Mouse (Mus musculus) cerebellum, postnatal 36 days (tissue): Measurements from ENCODE around the gene Sec1.

Experiments
- DNase-seq, 2 experiments: peaks; one replicate each; pipeline ENCODE4 v3.0.0; 2021 to 2022; ENCODE audit warnings: mixed read lengths in 2 of 2

Gene Sec1

DNA sequence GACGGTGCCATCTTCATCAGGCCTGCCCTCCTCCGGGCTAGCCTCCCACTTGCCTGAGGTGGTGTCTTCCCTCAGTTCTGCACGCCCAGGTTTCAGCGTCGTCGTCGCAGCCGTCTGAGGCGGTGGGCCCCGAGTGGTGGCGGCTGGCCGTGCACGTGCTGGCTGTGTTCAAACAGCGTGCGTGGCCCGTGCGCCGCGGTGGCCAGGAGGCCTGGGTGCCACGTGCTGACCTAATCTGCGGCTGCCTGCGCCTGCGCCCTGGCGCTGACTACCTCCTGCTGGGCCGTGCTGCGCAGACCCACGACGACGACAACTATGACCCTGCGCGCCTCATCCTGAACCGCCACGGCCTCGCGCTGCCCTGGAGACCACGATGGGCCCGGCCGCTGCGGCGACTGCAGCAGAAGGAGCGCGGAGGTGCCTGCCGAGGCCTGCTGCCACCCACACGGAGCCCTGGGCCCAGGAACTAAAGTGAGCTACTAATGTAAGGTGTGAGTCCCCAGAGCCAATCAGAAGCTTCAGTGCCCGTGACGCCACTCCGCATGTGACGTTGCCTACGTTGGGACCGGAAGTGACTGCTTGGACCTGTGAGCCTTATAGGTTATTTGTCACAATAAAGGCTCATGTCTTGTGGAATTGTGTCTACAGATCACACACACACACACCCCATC, at the start of gene Sec1:
Gene Sec1, minus strand, starts transcription at position 482 of the 671 bp plus-strand sequence.
- no peak for DNase-seq

DNA sequence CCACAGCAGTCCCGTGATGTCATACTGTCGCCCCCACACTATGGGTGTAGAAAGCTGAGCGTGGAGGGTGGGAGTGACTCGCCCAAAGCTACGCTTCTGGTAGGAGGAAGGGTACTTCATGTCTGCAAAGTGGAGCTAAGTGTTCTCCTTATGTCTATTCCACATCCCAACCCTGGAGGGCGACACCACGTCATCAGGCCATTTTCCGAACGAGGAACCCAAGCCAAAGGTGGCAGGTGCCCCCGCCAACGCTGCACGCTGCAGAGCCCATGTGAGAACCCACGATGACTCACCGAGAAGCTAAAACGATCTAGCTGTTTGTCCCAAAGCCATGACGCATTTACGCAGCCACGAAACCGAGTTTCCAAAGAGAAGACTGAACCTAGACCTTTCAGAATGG, 48.1 kb upstream of the Sec1 start:
- peak; percentile 41 to 51 for DNase-seq

GRCm38 (mm10) chr7:45741777-45742176, 47.6 kb upstream of the Sec1 start:
- no peak for DNase-seq

- no peak for DNase-seq
These were observed 47.1 kb upstream of the Sec1 start for GRCm38 (mm10) chr7:45741308-45741707.

DNA sequence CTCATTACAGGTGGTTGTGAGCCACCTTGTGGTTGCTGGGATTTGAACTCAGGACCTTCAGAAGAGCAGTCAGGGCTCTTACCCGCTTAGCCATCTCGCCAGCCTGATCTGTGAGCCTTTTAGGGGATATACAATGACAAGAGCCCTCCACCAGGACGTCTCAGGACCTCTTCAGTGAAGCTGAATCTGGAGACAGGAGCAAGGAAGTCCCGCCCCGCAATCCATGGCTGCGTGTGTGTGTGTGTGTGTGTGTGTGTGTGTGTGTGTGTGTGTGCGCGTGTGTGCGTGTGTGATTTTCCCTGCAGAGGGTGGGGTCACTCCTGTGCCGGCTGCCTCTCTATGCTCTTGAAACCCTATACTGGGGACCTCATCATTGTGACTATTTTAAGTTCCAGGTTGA, 45.6 kb upstream of the Sec1 start:
- DNase-seq: no peak

DNA sequence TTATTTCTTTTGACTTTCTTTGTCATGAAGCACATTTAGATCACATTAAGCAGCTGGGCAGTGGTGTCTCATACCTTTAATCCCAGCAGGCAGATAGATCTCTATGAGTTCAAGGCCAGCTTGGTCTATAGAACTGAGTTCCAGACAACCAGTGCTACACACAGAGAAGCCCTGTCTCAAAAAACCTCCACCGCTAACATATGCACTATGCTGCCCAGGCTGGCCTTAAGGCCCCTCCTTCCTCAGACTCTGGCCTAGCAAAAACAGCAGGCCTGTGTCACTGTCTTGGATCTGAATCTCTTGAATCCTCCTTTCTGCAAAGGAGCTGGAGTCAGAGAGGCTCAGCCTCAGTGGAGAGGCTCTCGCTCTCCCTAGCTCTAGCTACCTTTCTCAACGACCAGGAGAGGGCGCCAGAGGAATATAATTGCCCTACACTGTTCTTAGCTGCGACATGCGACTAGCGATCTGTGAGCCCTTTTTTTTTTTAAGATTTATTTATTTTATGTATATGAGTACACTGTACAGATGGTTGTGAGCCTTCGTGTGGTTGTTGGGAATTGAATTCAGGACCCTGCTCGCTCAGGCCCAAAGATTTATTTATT, 45.1 kb upstream of the Sec1 start:
- peak; percentile 84 to 91 for DNase-seq

- DNase-seq: no peak
These were observed 39.3 kb upstream of the Sec1 start for GRCm38 (mm10) chr7:45733477-45733876.

DNA sequence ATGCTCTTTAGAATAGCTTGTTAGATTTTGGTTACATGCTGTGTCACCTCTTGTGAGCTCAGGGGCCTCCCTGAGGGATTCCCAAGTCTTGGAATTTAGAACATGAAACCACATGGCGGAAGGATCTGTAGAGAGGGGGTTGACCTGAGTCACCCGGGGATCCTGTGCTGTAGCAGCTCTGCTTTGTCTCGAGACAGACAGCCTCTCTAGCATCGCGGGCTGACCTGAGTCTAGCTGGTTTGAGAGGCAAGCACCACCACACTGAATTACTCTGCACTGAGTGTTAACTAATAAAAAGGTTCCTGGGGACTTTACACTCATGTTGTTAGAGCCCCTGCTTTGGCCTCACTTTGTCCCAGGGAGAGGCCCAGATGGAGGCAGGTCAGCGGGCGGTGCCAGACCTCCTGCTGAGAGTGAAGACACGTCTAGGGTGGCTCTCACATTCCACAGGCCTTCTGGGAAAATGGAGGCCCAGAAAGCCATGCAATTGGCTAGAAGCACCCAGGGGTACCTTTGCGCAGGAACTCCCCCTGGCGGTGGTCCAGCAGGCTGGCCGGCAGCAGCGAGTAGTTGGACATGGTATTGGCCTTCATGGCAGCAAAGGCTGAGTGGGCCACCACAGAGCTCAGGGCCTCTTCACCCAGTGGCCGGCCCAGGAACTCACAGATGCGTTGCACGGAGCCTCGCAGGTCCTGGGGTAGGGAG, 36.7 kb upstream of the Sec1 start:
- no peak for DNase-seq

GRCm38 (mm10) chr7:45727625-45728024, 33.4 kb upstream of the Sec1 start:
- DNase-seq: no peak

DNA sequence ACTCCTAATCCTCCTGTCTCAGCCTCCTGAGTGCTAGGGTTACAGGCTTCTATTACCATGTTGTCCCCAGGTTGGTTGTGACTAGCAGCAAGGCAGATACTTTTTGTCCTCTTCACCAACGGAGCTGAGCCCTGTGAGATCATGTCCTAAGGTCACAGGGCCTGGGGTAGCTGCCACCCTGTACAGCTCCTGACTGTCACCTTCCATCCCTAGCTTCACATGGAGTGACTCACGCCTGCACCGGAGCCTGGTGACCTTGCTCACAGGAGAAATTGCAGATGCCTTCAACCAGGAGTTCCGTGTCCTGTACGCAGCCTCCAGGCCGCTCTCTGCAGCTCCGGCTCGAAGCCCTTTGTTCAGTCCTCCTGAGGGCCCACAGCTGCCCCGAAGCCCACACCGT, 32.2 kb upstream of the Sec1 start:
- DNase-seq: no peak

DNA sequence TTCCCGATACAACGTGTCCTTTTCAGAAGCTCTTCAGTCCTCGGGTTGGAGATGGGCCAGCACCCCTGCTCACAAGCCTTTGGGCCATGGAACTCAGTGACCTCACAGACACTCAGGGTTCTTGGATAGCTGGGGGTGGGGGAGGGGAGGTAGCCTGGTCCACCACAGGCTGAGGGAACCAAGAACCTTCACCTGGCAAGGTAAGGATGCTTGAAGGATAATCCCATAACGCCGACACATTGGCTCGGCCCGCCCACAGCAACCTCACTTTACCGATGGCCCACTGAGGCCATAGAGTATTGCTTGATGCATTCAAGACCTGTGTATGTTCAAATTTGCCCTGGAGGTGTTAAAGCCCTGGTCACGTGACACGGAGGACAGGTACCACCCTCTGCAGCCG, 31.5 kb upstream of the Sec1 start, which contains the start of gene Spaca4:
Gene Spaca4, minus strand, starts transcription at position 101 of the 400 bp plus-strand sequence.
- no peak for DNase-seq

GRCm38 (mm10) chr7:45725151-45725550, 30.9 kb upstream of the Sec1 start:
- no peak for DNase-seq

- DNase-seq: no peak
These were observed 29.6 kb upstream of the Sec1 start for GRCm38 (mm10) chr7:45723781-45724180.

- no peak for DNase-seq
These were observed 29.1 kb upstream of the Sec1 start for GRCm38 (mm10) chr7:45723301-45723700.

DNA sequence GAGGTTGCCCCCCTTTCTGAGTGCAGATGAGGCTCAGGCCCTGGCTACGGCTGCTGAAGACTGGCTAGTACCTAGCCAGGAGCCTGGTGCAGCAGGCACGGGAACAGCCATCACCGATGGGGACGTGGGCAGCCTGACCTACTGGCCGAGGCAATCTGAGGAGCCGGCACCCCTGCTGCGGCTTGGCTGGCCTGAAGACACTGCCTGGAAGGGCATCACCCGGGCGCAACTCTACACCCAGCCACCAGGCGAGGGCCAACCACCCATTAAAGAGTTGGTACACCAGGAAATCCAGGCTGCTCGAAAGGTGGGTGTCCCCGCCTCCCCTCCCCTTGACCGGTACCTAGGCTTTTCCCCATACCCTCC, 28.1 kb upstream of the Sec1 start:
- peak; percentile 42 to 55 for DNase-seq

- DNase-seq: peak in 1 of 2 experiments; percentile 28
These were observed 27.6 kb upstream of the Sec1 start for GRCm38 (mm10) chr7:45721642-45722347.

GRCm38 (mm10) chr7:45721234-45721571, 27.0 kb upstream of the Sec1 start:
- DNase-seq: no peak

GRCm38 (mm10) chr7:45720413-45721233, 26.4 kb upstream of the Sec1 start, which contains the start of gene Fam83e:
Gene Fam83e, plus strand, starts transcription at chr7:45721212.
- no peak for DNase-seq

- DNase-seq: no peak
These were observed 25.7 kb upstream of the Sec1 start for GRCm38 (mm10) chr7:45719738-45720412.

DNA sequence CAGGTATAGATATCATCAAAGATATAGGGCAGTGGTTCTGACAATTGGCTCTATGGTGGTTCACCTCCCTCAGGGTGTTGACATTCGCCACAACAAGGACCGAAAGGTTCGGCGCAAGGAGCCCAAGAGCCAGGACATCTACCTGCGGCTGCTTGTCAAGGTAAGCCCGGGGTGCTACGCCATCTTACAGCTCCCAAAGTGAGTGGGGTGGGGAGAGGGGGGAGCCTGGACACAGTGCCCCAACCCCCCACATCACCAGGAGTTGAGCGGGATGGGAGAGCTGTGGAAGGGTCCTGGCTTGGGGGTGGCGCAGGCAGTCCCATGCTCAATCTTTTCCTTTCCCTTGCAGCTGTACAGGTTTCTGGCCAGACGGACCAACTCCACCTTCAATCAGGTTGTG, 25.0 kb upstream of the Sec1 start:
- no peak for DNase-seq

- no peak for DNase-seq
These were observed 24.1 kb upstream of the Sec1 start for GRCm38 (mm10) chr7:45718331-45718730.

DNA sequence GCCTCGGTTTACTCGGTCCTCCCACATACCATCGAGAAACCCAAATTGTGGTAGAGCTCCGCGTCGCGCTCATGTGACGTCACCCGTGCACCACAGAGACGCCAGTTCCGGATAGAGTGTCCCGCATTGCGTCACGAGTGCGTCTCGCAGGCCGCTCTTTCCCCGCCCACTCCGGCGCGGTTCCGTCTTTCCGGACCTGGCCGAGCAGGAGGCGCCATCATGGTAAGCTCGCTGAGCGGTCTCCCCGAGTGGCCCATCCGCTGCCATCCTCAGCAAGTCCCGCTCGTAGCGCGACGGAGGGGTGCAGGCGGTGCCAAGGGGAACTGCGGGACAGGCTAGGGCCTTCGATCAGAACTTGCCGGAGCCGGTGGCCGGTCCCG, 23.7 kb upstream of the Sec1 start, which contains the start of gene Sphk2:
Gene Sphk2, minus strand, starts transcription at position 85 of the 380 bp plus-strand sequence.
- peak; percentile 98 to 99 for DNase-seq
